Mouse (Mus musculus): ENCODE results near the gene Ccdc191. TPM values are rescaled to one million over a fixed set of nuclear protein-coding genes. Genes with fewer than 3 reads are reported as not detected.

The Ccdc191 gene
- 1 to 10 TPM; 3.5 TPM for total RNA-seq (2021)

DNA sequence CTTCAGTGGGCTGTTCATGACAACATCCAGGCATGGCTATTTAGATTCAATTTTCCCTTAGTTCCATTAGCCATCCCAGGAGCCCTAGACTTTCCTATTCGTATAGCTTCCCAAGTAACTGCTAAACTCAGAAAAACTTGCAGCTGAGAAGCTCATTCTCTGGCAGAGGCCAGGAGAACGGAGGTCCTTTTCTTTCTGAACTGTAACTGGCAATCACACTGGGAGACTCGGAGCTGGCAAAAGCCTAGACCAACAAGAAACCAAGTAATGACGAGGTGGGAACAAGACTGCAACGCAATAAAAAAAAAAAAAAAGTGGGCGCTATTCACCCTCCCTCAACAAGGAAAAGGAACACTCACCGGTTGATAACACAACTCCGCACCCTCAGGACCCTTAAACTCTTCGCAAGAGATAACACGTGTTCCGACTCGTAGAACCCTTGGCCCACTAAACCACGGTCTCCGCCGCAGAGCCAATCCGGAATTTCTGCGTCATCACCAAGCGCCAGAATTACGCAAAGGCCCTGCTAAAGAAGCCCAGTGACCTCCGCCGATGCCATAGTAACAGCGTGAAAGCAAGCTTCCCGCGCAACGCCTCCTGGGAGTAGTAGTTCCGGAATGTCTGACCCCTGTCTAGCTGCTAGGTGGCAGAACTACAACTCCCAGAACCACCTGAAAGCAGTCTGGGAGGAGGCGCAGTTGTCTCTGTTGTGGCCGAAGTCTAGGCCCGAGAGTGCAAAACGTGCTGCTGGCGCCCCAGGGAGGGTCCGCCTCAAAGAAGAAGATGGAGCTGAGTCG lies at the start of gene Ccdc191:
Gene Ccdc191, plus strand, starts transcription at position 593 of the 797 bp plus-strand sequence.
- DNase-seq = peak; percentile 99 to 100

DNA sequence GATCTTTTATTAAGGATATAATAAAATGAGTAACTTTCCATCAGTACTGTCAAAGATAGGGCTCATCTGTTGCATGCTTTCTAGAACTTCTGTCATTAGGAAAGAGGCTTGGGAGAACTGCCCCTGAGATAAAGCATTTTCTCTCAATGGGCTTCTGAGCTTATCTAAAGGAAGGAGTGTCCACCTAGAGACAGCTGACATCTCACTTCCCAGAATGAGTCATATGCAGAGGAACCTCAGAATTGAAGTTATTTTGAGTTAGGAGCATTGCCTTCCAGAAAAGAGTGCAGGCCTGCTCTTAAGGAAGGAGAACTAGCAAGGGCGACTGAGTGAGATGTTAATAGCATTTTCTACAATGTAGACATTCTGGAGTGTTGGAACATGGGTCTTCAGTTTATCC lies 48.4 kb upstream of the Ccdc191 start:
- DNase-seq = no peak

DNA sequence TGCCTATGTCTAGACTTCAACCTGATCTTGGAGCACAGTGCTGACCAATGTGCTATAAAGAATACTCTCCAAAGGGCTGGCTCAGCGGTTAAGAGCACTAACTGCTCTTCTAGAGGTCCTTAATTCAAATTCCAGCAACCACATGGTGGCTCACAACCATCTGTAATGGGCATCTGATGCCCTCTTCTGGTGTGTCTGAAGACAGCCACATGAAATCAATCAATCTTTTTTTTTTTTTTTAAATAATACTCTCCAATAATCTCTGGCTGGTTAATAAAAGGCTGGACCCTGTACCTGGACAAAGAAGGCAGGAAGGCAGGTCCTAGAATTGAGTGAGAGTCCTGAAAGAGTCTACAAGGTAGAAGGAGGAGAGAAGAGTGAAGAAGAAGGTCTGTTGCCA lies 39.8 kb upstream of the Ccdc191 start:
- DNase-seq = no peak

DNA sequence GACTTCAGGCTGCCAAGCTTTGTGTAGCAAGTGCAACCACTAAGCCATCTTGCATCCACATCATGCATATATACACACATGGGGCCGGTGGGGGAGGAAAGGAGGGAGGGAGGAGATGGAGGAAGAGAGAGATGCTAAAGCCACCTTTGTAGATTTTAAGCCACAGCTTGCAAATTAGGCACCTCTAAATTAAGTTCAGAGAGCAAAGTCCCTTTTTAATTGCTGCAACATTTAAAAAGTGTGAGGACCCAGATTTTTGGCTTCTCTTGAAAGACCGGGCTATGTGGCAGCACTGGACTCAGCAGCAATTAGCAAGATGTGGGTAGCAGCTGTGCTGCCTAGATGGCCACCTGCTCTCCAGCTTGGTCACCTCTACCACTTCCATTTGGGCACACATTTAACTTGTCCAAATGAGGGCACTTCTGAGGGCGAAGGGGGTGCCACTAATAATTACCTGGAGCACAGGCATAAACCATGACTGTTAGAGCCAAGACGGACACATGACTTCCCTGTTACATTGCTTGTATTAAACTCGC lies 30.6 kb upstream of the Ccdc191 start:
- no peak for DNase-seq

DNA sequence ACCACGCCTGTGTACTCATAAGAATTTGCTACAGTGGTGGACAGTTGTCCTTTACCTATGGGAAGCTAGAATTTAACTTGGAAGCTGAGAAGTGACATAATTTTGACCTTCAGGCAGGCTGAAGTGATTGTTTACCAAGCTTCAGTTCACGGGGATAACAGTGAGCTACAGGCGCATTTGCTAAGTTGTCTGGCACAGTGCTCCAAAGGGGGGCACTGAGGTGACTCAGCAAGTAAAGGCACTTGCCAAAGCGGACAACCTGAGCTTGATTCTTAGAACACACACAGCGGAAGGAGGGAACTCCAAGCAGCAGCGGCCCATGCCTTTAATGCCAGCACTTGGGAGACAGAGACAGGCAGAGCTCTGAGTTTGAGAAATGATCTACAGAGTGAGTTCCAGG lies 29.0 kb upstream of the Ccdc191 start:
- DNase-seq = no peak

DNA sequence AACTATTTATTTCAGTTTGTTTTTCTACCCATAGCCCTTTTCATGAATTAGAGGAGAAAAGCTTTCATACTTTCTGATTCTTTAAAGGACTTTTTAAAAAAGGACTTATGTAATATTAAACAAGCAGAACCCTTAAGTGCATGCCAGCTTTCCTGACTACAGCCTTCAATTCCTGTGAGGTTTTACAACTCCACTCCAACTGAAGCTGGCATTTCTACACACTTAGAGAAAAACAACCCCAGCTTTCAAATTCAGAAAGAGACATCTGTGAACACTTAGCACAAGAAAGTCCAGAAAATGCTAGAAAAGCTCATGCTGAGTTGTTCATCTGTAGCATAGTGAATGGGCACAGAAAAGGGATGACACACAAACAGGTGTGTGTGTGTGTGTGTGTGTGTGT lies 19.8 kb upstream of the Ccdc191 start:
- DNase-seq = no peak

DNA sequence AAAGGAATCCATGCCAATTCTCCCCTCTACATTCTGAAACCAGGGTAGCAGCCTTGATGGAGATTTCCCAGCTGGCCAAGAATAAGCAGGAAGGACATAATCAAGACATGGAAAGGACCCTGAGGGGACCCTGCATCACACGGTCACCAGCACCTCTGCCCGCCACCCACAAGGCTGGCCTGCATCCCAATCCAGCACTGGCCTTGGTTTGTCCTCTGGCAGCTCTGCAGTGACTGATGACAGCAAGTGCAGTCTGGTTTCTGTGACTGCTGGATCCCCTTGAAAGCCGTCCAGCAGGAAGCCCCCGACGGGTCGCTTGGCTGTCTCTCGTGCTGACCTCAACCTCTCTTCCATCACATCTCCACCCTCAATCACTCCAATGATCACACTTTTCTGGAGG lies 18.2 kb upstream of the Ccdc191 start:
- DNase-seq = no peak

DNA sequence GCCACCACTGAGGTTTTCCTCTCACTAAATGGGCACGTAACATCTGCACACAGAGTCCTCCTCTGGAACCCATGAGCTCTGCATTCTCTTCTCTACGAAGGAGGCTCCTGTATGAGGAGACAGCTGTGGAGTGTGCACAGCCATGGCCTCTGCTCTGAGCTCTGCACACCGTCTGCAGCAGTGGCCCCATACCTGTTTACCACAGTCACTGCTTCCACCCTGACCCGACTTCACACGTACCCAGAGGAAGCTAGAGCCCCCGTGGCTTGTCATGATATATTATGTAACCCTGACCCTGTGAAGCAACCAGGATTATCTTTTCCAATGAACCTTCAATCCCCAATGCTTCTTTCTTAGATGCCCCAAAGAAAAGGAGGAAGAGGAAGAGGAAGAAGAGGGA lies 9.8 kb upstream of the Ccdc191 start:
- no peak for DNase-seq

DNA sequence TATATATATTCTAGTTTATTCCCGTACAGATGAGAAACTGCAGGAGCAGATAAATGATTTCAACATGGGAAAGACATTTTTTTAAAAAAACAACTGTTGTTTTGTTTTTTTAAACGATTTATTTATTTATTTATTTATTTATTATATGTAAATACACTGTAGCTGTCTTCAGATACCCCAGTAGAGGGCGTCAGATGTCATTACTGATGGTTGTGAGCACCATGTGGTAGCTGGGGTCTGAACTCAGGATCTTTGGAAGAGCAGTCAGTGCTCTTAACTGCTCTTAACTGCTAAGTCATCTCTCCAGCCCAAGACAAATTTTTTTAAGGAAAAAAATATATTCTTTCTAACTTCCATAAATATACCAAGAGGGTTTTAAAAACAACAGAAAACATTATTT lies 8.0 kb upstream of the Ccdc191 start:
- no peak for DNase-seq

DNA sequence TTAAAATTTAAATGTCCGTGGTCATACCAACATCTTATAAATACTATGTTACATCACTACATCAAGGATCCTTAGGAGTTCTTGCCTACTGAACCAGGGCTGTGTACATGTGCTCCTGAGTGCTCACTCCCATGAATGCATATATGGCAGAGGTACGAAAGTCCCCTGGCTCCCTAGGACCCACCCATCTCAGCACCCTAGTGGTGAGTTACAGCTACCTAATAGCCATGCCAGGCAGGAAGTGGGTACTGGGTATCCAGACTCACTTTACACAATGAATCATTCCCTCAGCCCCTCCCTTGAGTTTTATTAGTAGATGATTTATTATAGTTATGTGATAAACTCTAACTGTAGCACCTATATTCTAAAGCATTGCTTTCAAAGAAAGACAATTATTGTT lies 7.3 kb upstream of the Ccdc191 start:
- DNase-seq = no peak

DNA sequence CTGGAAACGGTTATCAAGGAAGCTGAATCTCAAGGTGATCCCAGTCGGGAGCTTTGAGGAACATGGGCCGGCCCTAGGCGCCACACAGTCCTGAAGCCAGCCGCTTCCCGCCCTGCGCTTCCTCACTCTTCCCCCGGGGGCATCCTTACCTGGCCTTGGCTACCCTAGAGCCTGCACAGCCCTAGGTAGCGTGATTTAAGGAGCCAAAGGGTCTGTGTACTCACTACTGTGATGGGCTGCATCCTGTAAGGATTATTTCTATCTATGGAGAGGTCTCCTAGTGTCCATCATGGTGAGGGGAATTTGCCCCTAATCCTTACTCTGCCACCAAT lies 371 bp downstream of the Ccdc191 start:
- DNase-seq = no peak

DNA sequence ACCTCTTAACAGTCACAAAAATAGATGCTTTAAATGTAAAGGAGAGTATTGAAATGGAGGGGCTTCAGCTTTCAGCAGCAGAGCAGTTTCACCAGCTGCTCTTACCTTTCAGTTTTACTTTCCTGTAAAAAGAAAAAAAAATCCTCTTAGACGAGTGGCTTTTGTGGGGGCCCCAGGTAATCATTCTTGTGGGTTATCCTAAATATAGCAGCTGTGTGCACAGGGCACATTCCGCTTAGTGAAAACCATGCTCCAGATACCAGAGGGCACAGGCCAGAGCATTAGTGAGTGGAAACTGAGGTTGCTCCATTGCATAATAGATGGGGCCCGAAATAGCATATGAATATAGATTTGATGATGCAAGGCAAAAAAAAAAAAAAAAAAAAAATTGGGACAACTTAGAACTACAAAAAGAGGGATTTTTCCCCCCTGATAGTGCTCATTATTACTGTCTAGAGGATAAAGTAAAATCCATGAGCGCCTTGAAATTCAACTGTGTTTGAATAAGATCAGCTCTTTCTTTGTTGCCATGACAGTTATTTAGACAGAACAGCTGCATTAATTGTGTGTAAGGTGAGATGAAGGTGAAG lies 1.2 kb downstream of the Ccdc191 start:
- no peak for DNase-seq

DNA sequence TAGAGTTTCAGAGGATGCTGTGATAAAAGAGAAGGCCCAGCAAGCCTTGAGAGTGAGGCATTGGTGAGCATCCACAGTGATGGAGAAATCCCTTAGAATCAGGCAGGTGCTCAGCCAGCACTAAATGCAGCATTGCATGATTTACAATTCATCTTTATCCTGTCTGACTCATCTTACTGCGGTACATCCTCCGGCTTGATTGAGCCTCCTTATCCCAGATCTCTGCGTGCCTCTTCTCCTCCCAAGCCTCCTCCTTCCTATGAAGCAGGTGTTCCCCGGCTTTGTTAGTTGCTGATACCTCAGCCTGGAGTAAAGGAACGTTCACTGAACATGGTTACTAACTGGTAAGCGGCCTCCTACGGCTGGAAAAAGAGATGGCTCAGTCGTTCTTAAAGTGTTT lies 4.9 kb downstream of the Ccdc191 start:
- no peak for DNase-seq

DNA sequence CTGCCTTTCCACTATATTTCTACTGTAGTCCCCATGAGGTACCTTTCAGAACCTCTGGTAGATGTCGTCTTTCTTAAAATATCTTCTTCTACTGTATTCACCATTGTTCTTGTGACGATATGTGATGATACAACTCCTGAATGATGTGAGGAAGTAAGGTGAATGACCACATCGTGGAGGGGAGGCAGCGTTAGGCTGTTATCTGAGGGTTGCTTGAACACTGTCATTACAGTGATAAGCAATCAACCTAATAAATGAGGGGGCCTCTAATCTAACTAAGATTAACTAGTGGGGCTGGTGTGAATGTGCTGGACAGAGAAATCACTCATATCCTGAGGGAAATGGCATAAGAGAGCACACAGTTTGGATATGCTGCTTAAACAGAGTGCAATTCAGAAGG lies 10.5 kb downstream of the Ccdc191 start:
- no peak for DNase-seq

DNA sequence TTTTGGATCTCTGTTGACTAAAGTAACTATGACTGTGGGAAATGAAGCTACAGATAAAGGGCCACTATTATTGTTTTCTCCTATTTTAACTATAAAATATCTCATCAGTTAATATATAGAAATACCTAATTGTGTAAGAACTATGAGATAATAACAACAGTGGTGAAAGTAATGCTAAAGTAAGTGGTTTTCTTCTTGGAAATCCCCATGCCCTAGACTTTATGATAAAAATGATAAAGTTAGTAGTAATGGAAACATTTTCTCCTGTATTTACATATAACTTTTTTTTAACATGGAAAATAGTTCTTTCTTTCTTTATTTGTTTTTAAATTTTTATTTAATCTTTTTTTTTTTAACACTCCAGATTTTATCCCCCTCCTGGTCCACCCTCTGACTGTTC lies 11.0 kb downstream of the Ccdc191 start:
- no peak for DNase-seq

DNA sequence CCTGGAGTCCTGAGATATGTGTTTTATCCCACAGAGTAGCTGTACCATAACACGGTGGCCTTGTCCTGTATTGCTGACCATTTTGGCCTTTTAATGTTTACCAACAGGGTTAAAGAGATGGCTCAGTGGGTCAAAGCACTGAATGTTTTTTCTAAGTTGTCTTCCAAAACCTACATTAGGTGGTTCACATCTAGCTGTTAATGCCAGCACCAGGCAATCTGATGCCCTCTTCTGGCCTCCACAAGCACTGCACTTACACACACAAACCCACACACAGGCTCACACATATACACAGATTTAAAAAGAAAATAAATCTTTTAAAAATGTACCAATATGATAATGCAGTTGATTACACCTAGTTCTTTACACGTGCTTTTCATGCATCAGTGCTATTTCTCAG lies 19.3 kb downstream of the Ccdc191 start:
- no peak for DNase-seq

DNA sequence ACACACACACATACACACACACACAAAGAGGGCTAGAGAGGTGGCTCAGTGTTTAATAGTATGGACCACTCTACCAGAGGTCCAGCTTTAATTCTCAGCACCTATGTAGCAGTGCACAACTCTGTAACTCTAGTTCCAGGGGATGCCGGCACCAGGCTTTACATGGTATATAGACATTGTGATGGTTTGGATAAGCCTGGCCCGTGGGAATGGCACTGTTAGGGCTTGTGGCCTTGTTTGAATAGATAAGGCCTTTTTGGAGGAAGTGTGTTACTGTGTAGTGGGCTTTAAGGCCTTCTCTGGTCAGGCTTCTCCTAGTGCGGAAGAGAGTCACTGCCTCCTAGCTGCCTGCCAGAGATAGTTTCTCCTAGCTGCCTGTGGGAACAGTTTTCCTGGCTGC lies 29.3 kb downstream of the Ccdc191 start:
- DNase-seq = no peak

DNA sequence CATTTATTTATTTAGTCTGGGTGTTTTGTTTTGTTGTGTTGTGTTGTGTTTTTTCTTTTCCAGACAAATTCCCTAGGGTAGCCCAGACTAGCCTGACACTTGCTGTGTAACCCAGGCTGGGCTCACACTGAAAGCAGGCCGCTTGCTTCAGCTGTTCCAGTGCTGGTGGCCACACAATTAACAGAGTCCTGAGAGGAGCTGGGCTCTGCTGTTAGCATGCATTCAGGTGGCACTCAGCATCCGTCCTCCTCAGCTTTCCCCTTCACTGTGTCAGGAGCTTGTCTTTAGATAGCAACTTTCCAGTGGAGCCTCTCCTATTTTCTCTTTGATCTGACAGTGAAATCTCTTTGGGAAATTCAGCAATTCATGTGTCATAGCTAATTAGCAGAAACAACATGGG lies 32.4 kb downstream of the Ccdc191 start:
- no peak for DNase-seq

DNA sequence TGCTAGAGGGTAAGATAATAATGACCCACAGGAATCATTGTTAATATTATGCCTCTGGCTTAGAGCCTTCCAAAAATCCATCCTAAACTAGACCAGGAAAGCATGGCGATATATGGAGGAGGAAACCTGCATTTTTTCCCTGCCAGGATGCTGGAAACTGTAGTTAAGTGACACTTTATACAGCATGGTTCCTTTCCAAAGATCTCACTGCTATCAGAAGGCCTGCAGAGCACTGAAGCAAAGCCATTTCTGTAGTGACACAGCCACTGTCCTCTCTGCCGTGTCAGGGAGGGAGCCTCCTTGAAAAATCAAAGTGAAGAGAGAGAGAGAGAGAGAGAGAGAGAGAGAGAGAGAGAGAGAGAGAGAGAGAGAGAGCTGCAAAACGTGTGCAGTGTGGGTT lies 33.0 kb downstream of the Ccdc191 start:
- DNase-seq = no peak

DNA sequence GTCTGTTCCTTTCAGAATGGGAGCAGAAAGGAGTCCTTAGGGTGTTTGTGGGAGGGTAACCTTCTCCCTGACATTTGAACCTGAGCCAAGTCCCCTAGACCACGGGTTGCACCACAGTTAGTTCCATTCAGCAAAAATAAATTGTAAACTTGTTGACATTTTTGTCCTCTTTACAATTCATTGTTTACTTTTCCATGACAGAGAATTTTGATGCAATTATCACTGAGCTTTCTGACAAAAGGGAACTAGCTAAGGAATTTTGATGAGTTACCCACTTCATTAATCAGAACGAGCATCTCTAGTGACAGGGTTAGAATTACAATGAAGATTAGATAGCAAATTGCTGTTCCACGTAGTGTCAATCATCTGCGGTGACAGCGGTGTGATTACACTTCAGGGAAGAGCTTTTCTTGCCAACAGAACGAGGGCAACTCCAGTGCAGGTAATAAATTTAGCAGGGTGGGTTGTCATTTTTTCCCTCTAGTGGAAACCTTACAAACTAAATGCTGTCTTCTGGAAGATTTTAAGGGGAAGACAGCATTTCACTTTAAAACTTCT lies 35.5 kb downstream of the Ccdc191 start:
- DNase-seq = no peak

DNA sequence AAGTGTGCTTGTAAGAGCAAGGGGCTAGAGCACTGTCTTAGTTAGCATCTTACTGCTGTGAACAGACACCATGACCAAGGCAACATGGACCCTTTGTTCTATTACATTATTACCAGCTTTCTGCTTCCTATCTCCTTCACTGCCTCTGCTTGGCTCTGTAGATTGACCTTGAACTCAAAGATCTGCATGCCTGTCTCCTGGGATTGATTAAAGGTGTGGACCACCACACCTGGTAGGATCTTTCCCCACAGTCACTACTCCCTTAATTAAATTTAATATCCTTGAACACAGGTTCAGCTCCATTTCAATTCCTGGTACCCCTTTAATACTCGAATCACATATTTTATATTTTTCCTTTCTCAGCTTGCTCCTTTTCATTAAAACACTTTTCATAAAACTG lies 36.2 kb downstream of the Ccdc191 start:
- DNase-seq = no peak

DNA sequence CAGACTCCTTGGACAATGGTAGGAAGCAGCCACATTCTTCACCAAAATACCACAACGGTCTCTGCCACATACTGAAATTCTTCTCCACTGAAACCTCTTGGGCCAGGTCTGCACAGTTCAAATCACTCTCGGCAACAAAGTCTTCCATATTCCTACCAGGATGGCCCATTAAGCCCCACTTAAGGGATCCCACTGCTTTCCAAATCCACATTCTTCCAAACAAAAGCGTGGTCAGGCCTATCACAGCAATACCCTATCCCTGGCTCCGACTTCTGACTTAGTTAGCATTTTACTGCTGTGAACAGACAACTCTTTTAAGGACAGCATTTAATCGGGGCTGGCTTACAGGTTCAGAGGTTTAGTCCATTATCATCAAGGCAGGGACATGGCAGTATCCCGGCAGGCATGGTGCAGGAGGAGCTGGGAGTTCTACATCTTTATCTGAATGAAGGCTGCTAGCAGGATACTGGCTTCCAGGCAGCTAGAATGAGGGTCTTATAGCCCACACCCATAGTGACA lies 36.8 kb downstream of the Ccdc191 start, which contains the start of gene Qtrt2:
Gene Qtrt2, minus strand, starts transcription at position 469 of the 519 bp plus-strand sequence.
- DNase-seq = no peak

DNA sequence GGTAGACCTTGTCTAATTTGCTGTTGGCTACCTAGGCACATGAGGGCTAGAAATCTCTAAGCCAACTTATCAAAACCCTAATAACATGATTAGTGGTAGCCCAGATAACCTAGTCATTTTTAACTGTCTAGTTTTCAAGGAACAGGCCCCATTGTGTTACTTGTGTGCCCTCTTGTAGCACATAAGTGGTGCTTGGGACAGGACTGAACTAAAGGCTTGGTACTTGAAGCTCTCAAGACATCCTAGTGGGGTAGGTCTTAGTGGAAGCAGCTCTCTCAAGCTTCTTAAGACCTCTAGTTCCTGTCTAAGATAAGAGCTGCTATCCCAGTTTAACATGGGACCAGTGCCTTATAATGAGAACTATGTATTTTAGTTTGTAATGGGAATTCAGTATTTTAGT lies 41.0 kb downstream of the Ccdc191 start:
- no peak for DNase-seq

DNA sequence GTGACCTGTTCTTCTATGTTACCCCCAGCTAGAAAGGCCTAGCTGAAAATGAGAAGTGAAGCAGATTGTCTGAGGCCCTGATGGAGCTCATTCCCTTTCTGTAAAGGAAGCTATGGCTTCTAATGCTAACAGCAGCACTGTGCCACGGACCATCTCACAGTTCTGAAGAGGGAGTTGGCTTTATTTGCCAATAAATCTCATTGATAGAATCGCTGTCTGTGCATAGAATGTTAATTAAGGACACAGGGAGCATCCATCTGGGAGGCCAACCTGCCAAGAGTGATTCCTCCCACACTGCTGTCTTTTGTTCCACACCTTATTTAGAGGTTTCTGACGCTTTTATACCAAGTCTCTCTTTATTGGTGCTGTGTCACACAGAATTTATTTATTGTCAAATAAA lies 41.9 kb downstream of the Ccdc191 start:
- DNase-seq = no peak
